Mouse (Mus musculus) lung, embryonic 15.5 days (tissue): ENCODE results near the gene Hus1b. TPM values are rescaled to one million over a fixed set of nuclear protein-coding genes. Genes with fewer than 3 reads are reported as not detected.

Experiments
- ATAC-seq: fragments of 200-750 bp; cut with Nextera tagmentation; 2 replicates; pipeline ENCODE4 v1.8.0; 2017; ENCODE audit warnings: moderate number of reproducible peaks, borderline replicate concordance; ENCODE audit not compliant: low FRiP score, low TSS enrichment; ENCODE audit errors: extremely low read depth
- H3K27ac ChIP-seq: fragments of 300-500 bp; sonication (generic); 2 replicates; pipeline ENCODE4 v1.5.1; 2015; ENCODE audit warnings: moderate library complexity, mild to moderate bottlenecking, inconsistent platforms
- H3K27me3 ChIP-seq: fragments of 300-500 bp; sonication (generic); 2 replicates; pipeline ENCODE4 v1.6.1; 2015; ENCODE audit warnings: inconsistent platforms
- H3K36me3 ChIP-seq: fragments of 300-500 bp; sonication (generic); 2 replicates; pipeline ENCODE4 v1.6.1; 2015; ENCODE audit warnings: inconsistent platforms
- H3K4me1 ChIP-seq: fragments of 300-500 bp; sonication (generic); 2 replicates; pipeline ENCODE4 v1.6.1; 2015; ENCODE audit warnings: inconsistent platforms
- H3K4me2 ChIP-seq: fragments of 300-500 bp; sonication (generic); 2 replicates; pipeline ENCODE4 v1.6.1; 2015; ENCODE audit warnings: inconsistent platforms, mild to moderate bottlenecking, moderate library complexity
- H3K4me3 ChIP-seq: fragments of 300-500 bp; sonication (generic); 2 replicates; pipeline ENCODE4 v1.5.1; 2015; ENCODE audit warnings: mild to moderate bottlenecking, inconsistent platforms
- H3K9ac ChIP-seq: fragments of 300-500 bp; sonication (generic); 2 replicates; pipeline ENCODE4 v1.6.1; 2015; ENCODE audit warnings: inconsistent platforms
- H3K9me3 ChIP-seq: fragments of 300-500 bp; sonication (generic); 2 replicates; pipeline ENCODE4 v1.6.1; 2016; ENCODE audit warnings: inconsistent platforms
- WGBS: fragments of 180-500 bp; shearing (Covaris S2); methylation state at CpG from one replicate; pipeline ENCODE4 v1.1.7; 2015; 5-methylcytosine and 5-hydroxymethylcytosine counted together
- polyA plus RNA-seq: library from polyadenylated mRNA; unstranded; fragments of >200 nt; fragmentation: Nextera tagmentation; extraction: Ambion mirVana; gene quantifications from 2 replicates; pipeline ENCODE4 v1.2.1, GENCODE M21; 2015

Gene Hus1b
- polyA plus RNA-seq, result not detected in 2 replicates

DNA sequence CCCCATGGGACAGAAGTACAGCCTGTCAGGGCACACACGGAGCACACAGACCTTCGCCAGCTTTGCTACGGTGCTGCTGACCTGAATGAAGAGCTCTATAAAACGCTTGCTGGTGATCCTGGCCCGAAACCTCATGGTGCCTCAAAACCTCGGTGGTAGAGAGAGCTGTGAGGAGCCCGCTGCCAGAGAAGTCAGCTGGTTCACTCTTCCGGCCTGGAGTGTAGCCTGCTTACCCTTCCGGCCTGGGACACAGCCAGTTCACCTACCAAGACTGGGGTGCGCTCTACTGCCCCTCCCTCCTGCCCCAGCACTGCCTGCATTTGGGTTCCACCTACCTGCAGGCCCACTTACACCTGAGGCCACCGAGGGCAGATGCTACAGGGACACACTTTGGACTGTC is at the start of gene Hus1b:
Gene Hus1b, minus strand, starts transcription at position 220 of the 400 bp plus-strand sequence.
- H3K9ac ChIP-seq, result no peak within 1 kb of the TSS
- H3K9me3 ChIP-seq, result no peaks in the 10 kb centered on the region
- WGBS, result 83% methylated on average over 11 of the region's 11 CpGs
- no peak within 1 kb of the TSS for H3K4me2 ChIP-seq
- H3K27me3 ChIP-seq, result no peaks in the 10 kb centered on the region
- H3K4me3 ChIP-seq, result no peak within 1 kb of the TSS
- no peak within 1 kb of the TSS for H3K27ac ChIP-seq
- peaks cover 4% of the 10 kb centered on the region; the same call in 1 of the 2 replicates for H3K36me3 ChIP-seq
- no peak for ATAC-seq
- peaks cover 15% of the 10 kb centered on the region for H3K4me1 ChIP-seq

DNA sequence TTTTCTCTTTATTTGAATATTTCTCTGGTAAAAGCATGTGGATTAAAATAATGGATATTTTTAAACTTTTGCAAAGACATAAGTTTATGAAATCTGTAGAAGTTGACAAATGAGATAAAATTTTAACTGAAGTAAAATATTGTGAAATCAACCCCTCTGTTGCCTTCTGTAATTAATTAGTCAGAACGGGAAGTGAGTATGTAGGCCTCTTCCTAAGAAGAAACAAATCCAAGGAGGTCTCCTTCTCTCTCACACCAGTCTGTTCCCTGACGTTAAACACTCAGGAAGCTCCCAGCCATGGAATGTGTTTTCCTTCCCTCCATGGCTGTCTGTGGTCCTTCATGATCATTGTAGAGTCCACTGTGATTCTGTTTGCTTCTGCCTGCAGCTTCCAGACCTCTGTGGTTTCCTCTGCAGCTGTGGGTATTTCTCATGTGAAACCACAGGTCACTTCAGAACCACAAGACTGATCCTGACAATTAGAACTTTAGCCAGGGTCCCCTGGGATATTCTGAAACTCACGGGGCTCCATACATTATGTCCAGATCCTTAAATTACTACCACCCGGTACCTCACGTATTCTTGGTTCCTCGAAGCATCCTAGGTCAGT is 46.8 kb upstream of the Hus1b start:
- ATAC-seq, result no peak
- no peak overlapping the region for H3K4me3 ChIP-seq
- H3K9me3 ChIP-seq, result no peaks in the 10 kb centered on the region
- no peaks in the 10 kb centered on the region for H3K36me3 ChIP-seq
- peaks cover 13% of the 10 kb centered on the region for H3K4me1 ChIP-seq
- H3K27me3 ChIP-seq, result no peaks in the 10 kb centered on the region
- H3K9ac ChIP-seq, result no peak overlapping the region
- H3K27ac ChIP-seq, result no peak overlapping the region
- no peak overlapping the region for H3K4me2 ChIP-seq
- WGBS, result 69% methylated on average over 6 of the region's 6 CpGs

DNA sequence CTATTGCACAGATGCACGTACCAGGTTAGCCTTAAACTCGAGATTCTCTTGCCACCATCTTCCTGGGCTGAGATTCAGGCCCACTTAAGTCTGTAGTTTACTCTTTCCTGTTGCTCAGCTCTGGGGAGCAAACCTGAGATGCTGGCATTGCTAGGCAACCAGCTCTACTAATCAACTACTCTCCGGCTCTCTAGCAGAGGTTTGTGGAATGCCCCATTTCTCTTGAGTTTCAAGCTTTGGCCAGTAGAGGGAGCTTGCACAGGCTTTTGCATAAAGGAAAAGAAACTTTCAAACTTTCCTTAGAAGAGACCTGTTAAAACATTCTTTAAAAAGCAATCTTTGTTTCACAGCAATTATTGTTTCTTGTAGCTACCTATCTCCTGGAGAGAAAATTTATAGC is 46.3 kb upstream of the Hus1b start:
- Histone ChIP-seq H3K4me1 (peaks cover 13% of the 10 kb centered on the region), H3K36me3 (no peaks in the 10 kb centered on the region), H3K9ac (no peak overlapping the region), H3K9me3 (no peaks in the 10 kb centered on the region), H3K4me3 (no peak overlapping the region), H3K27ac (no peak overlapping the region), H3K27me3 (no peaks in the 10 kb centered on the region), H3K4me2 (no peak overlapping the region)
- no peak for ATAC-seq
- 33% methylated on average over 3 of the region's 3 CpGs for WGBS

DNA sequence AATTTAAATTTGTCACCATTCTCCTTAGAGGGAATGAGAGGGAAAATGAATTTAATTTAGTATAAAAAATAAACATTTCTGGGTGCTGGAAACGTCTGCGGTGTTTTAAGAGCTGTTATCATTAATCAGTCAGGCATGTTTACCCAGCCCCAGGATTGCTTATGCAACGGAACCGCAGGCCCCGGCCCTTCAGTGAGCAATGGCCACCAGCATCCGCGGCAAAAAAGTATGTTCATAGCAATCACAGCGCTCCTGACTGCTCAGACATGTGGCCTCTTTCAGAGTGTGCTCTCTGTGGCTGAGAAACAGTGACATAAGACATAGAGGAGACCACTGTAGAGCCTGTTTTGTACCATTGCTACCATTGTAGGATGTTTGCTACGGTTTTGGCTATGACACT is 42.7 kb upstream of the Hus1b start:
- H3K27me3 ChIP-seq, result no peaks in the 10 kb centered on the region; the same call in none of the 2 replicates
- peak; percentile 64; the same call in 1 of the 2 replicates for ATAC-seq
- no peaks in the 10 kb centered on the region for H3K36me3 ChIP-seq
- H3K4me3 ChIP-seq, result no peak overlapping the region
- H3K4me1 ChIP-seq, result peaks cover 25% of the 10 kb centered on the region
- H3K27ac ChIP-seq, result 0 out of 2 replicates have a peak overlapping the region, but pooled peaks have one; percentile 12
- no peak overlapping the region for H3K4me2 ChIP-seq
- H3K9ac ChIP-seq, result no peak overlapping the region
- no peaks in the 10 kb centered on the region for H3K9me3 ChIP-seq
- WGBS, result 11% methylated on average over 9 of the region's 9 CpGs

DNA sequence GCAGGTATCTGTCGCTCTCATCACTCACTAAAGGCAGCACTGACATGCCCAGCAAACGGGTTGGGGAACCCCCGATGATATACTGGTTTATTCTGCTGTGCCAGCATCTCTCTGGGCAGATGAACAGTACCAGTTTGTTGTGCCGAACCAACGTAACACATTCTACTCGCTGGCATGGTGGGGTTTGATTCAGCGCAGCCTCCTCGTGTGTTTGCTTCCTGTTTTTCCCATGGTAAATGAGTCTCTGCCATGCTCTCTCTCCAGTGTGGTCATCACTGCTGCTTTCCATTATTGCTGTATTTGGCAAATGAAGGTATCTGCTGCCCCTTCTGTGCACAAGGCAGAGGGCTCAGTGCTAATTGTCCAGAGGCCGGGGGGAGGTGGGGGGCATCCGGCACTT is 42.2 kb upstream of the Hus1b start:
- H3K27ac ChIP-seq, result 0 out of 2 replicates have a peak overlapping the region, but pooled peaks have one; percentile 12
- WGBS, result 64% methylated on average over 10 of the region's 10 CpGs
- ATAC-seq, result no peak

DNA sequence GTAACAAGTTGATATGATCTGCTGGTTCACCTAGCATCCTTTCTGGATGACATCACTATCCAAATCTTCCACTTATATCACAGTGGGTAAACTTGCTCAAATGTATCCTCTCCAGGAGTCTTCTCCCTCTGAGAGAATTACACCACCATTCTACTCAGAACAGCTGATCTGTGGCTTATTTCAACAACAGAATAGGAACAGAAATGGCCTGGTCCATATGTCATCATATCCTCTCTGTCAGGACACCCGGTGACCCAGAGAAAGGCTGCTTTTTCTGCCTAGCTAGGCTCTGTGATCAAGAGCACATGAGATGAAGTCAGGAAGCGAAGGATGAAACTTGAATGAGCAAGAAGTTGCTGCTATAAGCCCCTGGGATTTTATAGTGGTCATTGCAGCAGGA is 40.1 kb upstream of the Hus1b start:
- no peak overlapping the region for H3K27ac ChIP-seq
- H3K4me3 ChIP-seq, result no peak overlapping the region
- H3K36me3 ChIP-seq, result no peaks in the 10 kb centered on the region
- H3K4me1 ChIP-seq, result peaks cover 25% of the 10 kb centered on the region
- H3K9ac ChIP-seq, result no peak overlapping the region
- H3K27me3 ChIP-seq, result no peaks in the 10 kb centered on the region; the same call in none of the 2 replicates
- no peak overlapping the region for H3K4me2 ChIP-seq
- no peak for ATAC-seq
- WGBS, result 80% methylated on average over 2 of the region's 2 CpGs
- no peaks in the 10 kb centered on the region for H3K9me3 ChIP-seq

More for the DNA sequence above, 42.2 kb upstream of the Hus1b start:
- H3K4me3 ChIP-seq, result no peak overlapping the region
- no peaks in the 10 kb centered on the region for H3K36me3 ChIP-seq
- H3K9ac ChIP-seq, result no peak overlapping the region
- no peaks in the 10 kb centered on the region for H3K9me3 ChIP-seq
- H3K27me3 ChIP-seq, result no peaks in the 10 kb centered on the region; the same call in none of the 2 replicates
- H3K4me2 ChIP-seq, result no peak overlapping the region
- peaks cover 27% of the 10 kb centered on the region for H3K4me1 ChIP-seq

DNA sequence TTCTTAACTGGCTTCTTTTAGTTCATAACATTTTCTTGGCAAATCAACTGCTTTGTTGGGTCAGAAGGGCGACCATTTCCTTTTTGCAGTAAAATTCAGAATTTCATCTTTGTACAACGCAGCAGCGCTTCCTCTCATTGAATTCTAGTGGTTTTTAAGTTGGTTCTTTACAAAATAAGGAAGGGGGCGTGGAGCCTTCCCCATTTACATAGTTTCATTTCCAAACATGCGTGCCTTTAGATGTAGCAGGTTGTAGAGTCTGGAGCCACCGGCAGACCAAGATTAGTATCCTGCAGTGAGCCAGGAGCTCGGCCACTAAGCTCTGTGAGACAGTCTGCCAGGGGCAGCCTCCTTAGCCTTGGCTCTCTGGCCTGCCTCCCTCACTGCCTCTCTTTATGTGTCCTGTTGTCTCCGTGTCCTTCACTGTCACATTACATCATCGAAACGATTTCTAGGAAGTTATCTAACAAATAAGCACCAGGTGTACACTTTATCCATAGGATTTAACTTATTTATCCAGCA is 39.4 kb upstream of the Hus1b start:
- no peak overlapping the region for H3K4me2 ChIP-seq
- no peak for ATAC-seq
- no peak overlapping the region for H3K9ac ChIP-seq
- 0 out of 2 replicates have a peak overlapping the region, but pooled peaks have one; percentile 89 for H3K27ac ChIP-seq
- H3K4me1 ChIP-seq, result peaks cover 25% of the 10 kb centered on the region
- whole genome bisulfite sequencing, result 64% methylated on average over 10 of the region's 10 CpGs
- no peaks in the 10 kb centered on the region; the same call in none of the 2 replicates for H3K27me3 ChIP-seq
- no peaks in the 10 kb centered on the region for H3K36me3 ChIP-seq
- H3K4me3 ChIP-seq, result no peak overlapping the region
- H3K9me3 ChIP-seq, result no peaks in the 10 kb centered on the region

DNA sequence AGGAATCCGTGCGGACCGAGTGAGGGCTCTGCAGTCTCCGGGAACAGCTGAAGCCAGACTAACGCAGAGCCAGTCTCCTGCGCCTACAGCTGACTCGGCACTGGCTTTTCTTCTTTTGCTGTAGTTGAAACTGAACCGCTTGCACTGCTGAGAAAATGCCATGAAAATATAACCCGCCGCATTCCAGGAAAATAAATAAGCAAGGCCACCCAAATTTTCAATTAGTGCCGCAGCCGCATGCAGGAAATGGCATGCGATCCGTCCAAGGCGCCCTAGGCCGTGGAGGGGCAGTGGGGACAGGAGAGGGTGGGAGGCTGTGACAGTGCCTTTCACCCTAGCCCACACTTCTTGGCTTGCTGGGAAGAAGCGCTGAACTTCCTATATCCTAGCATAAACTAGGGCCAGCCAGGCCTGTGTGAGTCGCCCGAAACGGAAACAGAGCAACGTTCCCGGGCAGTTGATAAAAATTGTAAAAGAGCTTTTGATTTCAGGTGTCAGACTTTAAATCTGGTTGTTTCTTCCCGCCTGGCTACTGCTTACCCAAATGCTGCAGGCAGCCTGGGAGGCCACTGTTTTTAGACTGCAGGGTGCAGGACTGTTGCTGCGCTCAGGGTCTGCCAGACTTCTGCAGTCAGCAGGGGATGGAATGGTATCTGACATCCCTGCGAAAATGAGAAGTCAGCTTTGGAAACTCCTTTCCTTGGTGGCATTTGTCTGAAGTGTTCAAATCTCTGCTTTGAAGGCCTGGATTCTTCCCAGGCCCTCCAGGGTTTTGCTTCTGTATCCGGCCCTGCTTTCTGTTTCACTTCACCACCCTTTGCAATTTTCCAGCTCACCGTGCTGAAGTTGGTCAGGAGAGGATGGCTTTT is 38.3 kb upstream of the Hus1b start:
- ATAC-seq, result peak; percentile 86; the same call in 1 of the 2 replicates
- peaks cover 25% of the 10 kb centered on the region for H3K4me1 ChIP-seq

DNA sequence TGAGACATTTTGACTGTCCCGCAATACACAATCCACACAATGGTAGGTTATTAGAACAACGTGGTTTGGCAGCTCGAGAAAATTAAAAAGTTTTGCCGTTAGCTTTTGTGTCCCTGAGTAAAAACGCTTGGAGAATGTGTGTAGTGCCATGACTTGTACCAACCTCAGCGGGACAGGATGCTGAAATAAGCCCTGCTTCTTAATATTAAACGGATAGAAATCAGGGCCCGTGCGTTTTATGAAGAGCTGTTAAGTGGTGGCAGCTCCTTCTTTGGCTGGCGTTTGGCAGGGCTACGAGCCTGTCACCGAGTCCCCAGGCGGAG is 37.7 kb upstream of the Hus1b start:
- no peaks in the 10 kb centered on the region for H3K36me3 ChIP-seq
- peak overlapping the region; percentile 35 for H3K9ac ChIP-seq
- no peaks in the 10 kb centered on the region; the same call in none of the 2 replicates for H3K27me3 ChIP-seq
- 13% methylated on average over 13 of the region's 13 CpGs for WGBS
- no peaks in the 10 kb centered on the region for H3K9me3 ChIP-seq
- no peak for ATAC-seq
- H3K27ac ChIP-seq, result peak overlapping the region; percentile 89
- peaks cover 25% of the 10 kb centered on the region for H3K4me1 ChIP-seq
- peak overlapping the region; percentile 35 for H3K4me3 ChIP-seq
- peak overlapping the region; percentile 63 for H3K4me2 ChIP-seq

More for the DNA sequence above, 38.3 kb upstream of the Hus1b start:
- Histone ChIP-seq H3K4me2 (peak overlapping the region; percentile 63), H3K9me3 (no peaks in the 10 kb centered on the region), H3K9ac (peak overlapping the region; percentile 35), H3K27ac (peak overlapping the region; percentile 89), H3K36me3 (no peaks in the 10 kb centered on the region), H3K27me3 (no peaks in the 10 kb centered on the region; the same call in none of the 2 replicates), H3K4me3 (peak overlapping the region; percentile 35)
- 12% methylated on average over 27 of the region's 27 CpGs for WGBS

DNA sequence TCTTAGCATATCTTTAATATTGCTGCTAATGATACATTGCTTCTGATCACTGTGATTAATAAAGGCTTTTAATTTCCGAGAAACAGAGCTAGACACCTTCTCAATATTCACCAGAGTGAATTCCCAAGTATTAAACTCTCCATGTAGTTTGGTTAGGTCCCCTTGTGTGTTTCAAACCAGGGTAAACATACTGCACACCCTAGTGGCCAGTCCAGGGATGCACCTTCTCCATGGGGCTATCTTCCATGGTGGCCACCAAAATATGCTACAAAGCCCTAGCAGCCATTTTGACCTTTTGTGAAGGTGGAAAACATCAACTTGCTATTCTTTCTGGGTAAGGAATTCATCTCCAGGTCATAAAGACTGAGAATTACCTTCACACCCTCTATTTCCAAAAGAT is 34.1 kb upstream of the Hus1b start:
- Histone ChIP-seq H3K36me3 (no peaks in the 10 kb centered on the region), H3K4me2 (no peak overlapping the region), H3K4me1 (peaks cover 13% of the 10 kb centered on the region), H3K9me3 (no peaks in the 10 kb centered on the region), H3K4me3 (no peak overlapping the region), H3K27me3 (no peaks in the 10 kb centered on the region; the same call in 1 of the 2 replicates), H3K27ac (no peak overlapping the region), H3K9ac (no peak overlapping the region)
- ATAC-seq, result no peak
- 79% methylated on average over 1 of the region's 1 CpGs for WGBS

DNA sequence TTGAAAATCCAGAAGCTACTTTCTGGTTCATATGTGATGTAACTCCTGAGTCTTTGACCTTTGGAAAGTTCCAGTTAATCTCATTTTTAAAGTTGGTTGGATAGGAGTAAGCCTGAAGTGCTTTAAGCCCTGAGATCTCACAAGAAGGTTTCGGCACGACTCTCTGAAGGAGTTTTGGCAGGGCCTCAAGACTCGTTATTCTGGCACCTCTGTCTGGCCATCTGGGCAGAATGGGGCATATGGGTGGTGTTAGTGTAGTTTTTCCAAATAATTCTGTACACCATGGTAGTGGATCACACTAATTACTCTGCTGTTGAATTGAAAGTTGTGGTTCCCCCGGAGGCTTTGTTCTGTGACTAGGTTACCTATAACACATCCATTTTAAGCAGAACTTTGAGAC is 30.7 kb upstream of the Hus1b start:
- Histone ChIP-seq H3K9me3 (no peaks in the 10 kb centered on the region), H3K9ac (no peak overlapping the region), H3K27me3 (no peaks in the 10 kb centered on the region), H3K4me2 (no peak overlapping the region), H3K4me1 (peaks cover 4% of the 10 kb centered on the region; the same call in 1 of the 2 replicates), H3K4me3 (no peak overlapping the region), H3K36me3 (no peaks in the 10 kb centered on the region), H3K27ac (no peak overlapping the region)
- WGBS, result 50% methylated on average over 4 of the region's 4 CpGs
- no peak for ATAC-seq
